Mouse (Mus musculus): Measurements from ENCODE around the gene Gck. TPM values are rescaled to one million over a fixed set of nuclear protein-coding genes. Genes with fewer than 3 reads are reported as not detected.

Gck gene
- 6.8 and 7.7 TPM in 2 replicates for polyA plus RNA-seq (2015; fragmentation: Nextera tagmentation; extraction: Ambion mirVana)

DNA sequence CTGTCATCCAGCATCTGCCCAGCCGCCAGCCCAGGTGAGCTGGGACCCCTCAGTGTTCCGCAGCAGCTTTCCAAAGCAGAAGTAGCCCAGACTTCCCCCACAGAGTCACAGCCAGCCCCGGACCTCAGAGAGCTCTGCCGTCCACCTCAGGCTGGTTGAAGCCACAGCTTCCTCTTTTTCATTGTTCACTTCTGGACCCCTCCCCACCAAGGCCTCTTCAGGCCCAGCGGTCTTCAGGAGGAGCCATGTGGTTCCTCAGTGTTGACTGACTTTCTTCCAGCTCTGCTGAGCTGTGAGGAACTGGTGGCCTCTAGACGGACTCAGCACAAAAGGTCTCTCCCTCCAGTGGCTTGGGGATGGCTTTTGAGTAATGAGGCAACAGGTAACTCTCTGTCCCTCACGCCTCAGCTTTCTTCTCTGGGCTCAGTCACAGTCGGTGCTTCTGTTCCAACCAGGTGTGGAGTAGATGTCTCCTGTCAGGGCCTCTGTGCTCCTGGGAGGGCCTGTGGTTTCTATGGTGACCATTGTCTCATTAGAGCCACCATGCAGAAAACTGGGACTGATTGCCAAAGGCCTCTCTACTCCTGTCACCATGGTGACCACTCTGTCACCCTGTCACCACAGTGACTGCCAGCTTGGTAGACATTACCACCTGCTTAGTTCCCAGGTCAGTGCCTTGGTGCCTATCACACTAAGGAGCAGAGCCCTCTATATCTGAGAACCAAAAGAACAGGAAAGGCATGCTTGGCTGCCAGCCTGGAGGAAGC lies at the start of gene Gck:
Gene Gck, minus strand, starts transcription at position 496 of the 767 bp plus-strand sequence.
- Histone ChIP-seq H3K36me3 (no peaks in the 10 kb centered on the region), H3K9ac (replicated peaks) (no peak within 1 kb of the TSS), H3K27ac (replicated peaks) (no peak within 1 kb of the TSS), H3K4me2 (replicated peaks) (no peak within 1 kb of the TSS), H3K9me3 (no peaks in the 10 kb centered on the region), H3K27me3 (no peaks in the 10 kb centered on the region), H3K4me3 (no peak within 1 kb of the TSS), H3K4me1 (peaks cover 7% of the 10 kb centered on the region)
- ATAC-seq (replicated peaks) = 0 out of 2 replicates have a peak, but pooled peaks have one; percentile 23
- WGBS = 52% methylated on average over 8 of the region's 8 CpGs

DNA sequence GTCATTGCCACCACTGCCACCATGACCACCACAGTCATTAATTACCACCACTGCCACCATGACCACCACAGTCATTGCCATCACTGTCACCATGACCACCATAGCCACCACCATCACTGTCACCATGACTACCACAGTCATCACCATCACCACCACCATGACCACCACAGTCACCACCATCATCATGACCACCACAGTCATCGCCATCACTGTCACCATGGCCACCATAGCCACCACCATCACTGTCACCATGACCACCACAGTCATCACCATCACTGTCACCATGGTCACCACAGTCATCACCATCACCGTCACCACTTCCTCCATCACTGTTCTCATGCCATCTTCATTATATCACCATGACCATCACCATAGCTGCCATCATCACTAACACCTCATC lies 48.6 kb upstream of the Gck start:
- ATAC-seq (replicated peaks) = no peak

DNA sequence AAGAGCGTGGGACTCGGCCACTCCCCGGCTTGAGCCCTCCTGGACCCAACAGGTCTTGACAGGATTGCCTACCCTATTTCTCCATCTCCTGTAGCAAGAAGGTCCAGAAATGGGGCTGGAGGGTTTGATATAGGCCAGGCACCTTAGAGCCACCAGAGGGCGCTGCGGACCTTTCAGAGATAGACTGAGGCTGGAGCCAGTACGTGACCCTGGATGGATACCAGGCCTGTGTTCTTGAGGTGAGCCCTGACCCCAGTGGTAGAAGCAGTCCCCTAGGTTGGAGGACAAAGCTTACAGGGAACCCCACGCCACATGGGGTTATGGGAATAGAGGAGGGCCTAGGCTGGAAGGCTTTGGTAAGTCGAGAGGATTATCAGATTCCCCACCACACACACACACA lies 46.1 kb upstream of the Gck start:
- Histone ChIP-seq H3K4me2 (replicated peaks) (no peak overlapping the region), H3K36me3 (peaks cover 2% of the 10 kb centered on the region; the same call in 1 of the 2 replicates), H3K4me3 (no peak overlapping the region), H3K9ac (replicated peaks) (no peak overlapping the region), H3K4me1 (peaks cover 16% of the 10 kb centered on the region), H3K27me3 (no peaks in the 10 kb centered on the region), H3K9me3 (no peaks in the 10 kb centered on the region), H3K27ac (replicated peaks) (no peak overlapping the region)
- WGBS = 13% methylated on average over 8 of the region's 8 CpGs
- ATAC-seq (replicated peaks) = peak; percentile 30; the same call in 1 of the 2 replicates

More for the DNA sequence above, 48.6 kb upstream of the Gck start:
- no peak overlapping the region for H3K4me2 ChIP-seq (replicated peaks)
- H3K36me3 ChIP-seq = 0 out of 2 replicates have a peak, but pooled peaks cover 2% of the 10 kb centered on the region
- no peak overlapping the region for H3K9ac ChIP-seq (replicated peaks)
- H3K4me1 ChIP-seq = peaks cover 23% of the 10 kb centered on the region
- no peaks in the 10 kb centered on the region for H3K9me3 ChIP-seq
- WGBS = 97% methylated on average over 2 of the region's 2 CpGs
- H3K4me3 ChIP-seq = no peak overlapping the region
- H3K27me3 ChIP-seq = no peaks in the 10 kb centered on the region
- no peak overlapping the region for H3K27ac ChIP-seq (replicated peaks)

DNA sequence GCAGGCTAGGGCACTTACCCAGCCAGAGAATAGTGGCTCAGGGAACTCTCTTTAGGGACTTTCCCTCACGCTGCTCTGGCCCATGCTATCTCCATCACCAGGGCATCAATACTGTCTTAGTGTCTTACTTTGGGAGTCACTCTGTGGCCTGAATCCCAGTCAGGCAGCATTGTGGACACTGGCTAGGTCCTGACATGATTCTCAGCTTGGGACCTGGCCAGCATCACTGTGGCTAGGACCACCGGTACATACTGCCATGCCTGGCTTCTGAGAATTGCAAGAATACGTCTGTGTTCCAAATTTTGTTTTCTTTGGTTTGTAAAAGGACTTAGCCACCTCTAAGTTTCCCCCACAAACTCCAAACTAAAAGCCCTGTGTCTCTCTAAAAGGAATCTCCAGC lies 45.0 kb upstream of the Gck start:
- H3K9ac ChIP-seq (replicated peaks) = no peak overlapping the region
- 76% methylated on average over 3 of the region's 3 CpGs for WGBS
- no peak overlapping the region for H3K27ac ChIP-seq (replicated peaks)
- ATAC-seq (replicated peaks) = no peak
- peaks cover 2% of the 10 kb centered on the region; the same call in 1 of the 2 replicates for H3K36me3 ChIP-seq
- H3K4me2 ChIP-seq (replicated peaks) = no peak overlapping the region
- no peaks in the 10 kb centered on the region for H3K27me3 ChIP-seq
- no peaks in the 10 kb centered on the region for H3K9me3 ChIP-seq
- no peak overlapping the region for H3K4me3 ChIP-seq
- H3K4me1 ChIP-seq = peaks cover 4% of the 10 kb centered on the region

DNA sequence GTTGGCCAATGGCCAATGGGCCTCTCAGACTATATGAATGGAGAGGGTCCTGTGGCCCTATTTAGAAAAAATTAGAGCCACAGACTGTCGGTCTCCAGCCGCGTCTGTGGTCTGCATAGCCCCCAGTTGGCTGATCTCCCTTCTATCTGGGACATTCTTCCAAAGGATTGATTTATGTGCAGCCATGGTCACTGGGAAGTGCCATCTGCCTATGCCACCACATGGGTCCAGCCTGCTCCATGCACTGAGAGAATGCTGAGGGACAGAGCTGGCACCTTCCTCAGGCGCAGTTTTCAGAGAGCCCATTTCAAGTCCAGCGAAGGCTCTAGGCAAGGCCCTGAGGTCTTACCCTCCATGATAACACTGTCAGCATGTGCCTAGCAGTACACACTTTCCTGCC lies 44.3 kb upstream of the Gck start:
- no peak overlapping the region for H3K4me2 ChIP-seq (replicated peaks)
- H3K27ac ChIP-seq (replicated peaks) = no peak overlapping the region
- ATAC-seq (replicated peaks) = no peak
- H3K9me3 ChIP-seq = no peaks in the 10 kb centered on the region
- H3K4me1 ChIP-seq = no peaks in the 10 kb centered on the region
- no peak overlapping the region for H3K4me3 ChIP-seq
- no peak overlapping the region for H3K9ac ChIP-seq (replicated peaks)
- H3K36me3 ChIP-seq = peaks cover 2% of the 10 kb centered on the region; the same call in 1 of the 2 replicates
- 75% methylated on average over 5 of the region's 5 CpGs for WGBS
- no peaks in the 10 kb centered on the region for H3K27me3 ChIP-seq

DNA sequence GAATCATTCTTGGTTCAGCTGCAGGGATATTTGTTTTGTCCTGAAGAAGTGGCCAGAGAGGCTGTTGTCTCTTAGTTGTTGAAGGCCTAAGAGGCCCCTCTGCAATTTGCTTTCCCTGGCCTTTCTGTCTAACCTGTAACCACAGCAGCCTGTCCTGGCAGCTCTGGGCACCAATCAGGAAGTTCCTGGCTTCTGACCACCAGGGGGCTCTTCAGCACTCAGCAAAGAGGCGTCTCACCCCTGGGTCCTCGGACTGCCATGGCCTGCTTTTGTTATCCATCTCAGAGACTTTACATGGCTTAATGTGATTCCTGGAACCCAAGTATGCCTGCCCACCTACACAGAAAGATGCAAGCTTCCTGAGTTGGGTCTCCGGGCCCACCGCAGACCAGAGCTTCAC lies 41.0 kb upstream of the Gck start:
- H3K4me2 ChIP-seq (replicated peaks) = no peak overlapping the region
- H3K4me1 ChIP-seq = no peaks in the 10 kb centered on the region
- no peaks in the 10 kb centered on the region for H3K27me3 ChIP-seq
- no peaks in the 10 kb centered on the region for H3K9me3 ChIP-seq
- no peak overlapping the region for H3K9ac ChIP-seq (replicated peaks)
- H3K36me3 ChIP-seq = peaks cover 5% of the 10 kb centered on the region; the same call in 1 of the 2 replicates
- no peak for ATAC-seq (replicated peaks)
- WGBS = 24% methylated on average over 4 of the region's 4 CpGs
- H3K27ac ChIP-seq (replicated peaks) = no peak overlapping the region
- no peak overlapping the region for H3K4me3 ChIP-seq

DNA sequence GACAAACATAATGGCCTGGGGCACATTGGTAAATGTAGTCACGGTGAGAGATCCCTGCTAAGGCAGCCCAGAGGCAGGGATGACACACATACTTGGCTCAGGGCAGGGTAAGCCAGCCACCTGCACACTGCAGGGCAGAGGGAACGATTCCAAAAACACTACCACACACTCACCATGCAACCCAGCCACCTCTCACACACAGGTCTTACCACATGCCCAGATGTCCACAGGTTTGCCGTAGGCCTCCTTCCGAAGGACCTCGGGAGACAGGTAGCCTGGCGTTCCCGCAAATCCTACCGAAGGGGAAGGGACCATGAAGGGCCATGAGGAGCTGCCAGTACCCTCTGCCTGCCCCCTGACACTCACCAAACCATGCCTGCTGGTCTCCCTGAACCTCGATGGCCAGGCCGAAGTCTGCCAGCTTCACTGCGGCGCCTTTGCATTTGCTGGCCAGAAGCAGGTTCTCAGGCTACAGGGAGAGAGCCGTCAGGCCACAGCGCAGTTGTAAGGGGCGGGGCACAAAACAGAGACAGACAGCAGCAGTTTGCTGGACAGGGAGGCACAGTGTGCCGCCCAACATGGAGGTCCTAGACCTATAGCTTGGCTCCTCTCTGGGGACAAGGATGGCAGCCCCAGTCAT lies 40.2 kb upstream of the Gck start:
- H3K9ac ChIP-seq (replicated peaks) = no peak overlapping the region
- WGBS = 84% methylated on average over 16 of the region's 16 CpGs
- H3K4me2 ChIP-seq (replicated peaks) = no peak overlapping the region
- ATAC-seq (replicated peaks) = no peak
- H3K36me3 ChIP-seq = peaks cover 3% of the 10 kb centered on the region; the same call in 1 of the 2 replicates
- no peak overlapping the region for H3K27ac ChIP-seq (replicated peaks)
- H3K4me1 ChIP-seq = no peaks in the 10 kb centered on the region
- H3K9me3 ChIP-seq = no peaks in the 10 kb centered on the region
- no peak overlapping the region for H3K4me3 ChIP-seq
- no peaks in the 10 kb centered on the region for H3K27me3 ChIP-seq

DNA sequence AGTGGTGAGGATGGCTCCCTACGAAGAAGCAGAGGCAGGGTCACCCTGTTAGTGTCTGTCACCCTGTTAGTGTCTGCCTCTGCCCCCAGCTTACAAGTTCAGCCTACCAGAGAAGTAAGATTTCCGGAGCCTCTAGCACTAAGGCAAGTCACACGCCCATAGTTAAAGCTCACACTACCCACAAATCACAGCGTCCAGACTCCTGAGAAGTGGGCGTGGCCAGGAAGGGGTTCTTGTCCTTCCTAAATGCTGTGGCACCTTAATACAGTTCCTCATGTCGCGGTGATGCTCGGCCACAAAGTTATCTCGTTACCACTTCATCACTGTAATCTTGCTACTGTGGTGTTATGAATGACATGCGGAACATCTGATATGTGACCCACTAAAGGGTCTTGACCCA lies 38.2 kb upstream of the Gck start:
- WGBS = 83% methylated on average over 10 of the region's 10 CpGs
- H3K27ac ChIP-seq (replicated peaks) = no peak overlapping the region
- no peaks in the 10 kb centered on the region for H3K4me1 ChIP-seq
- no peak for ATAC-seq (replicated peaks)
- no peaks in the 10 kb centered on the region for H3K9me3 ChIP-seq
- H3K27me3 ChIP-seq = no peaks in the 10 kb centered on the region
- no peak overlapping the region for H3K4me3 ChIP-seq
- H3K9ac ChIP-seq (replicated peaks) = no peak overlapping the region
- H3K4me2 ChIP-seq (replicated peaks) = no peak overlapping the region
- H3K36me3 ChIP-seq = peaks cover 3% of the 10 kb centered on the region; the same call in 1 of the 2 replicates

DNA sequence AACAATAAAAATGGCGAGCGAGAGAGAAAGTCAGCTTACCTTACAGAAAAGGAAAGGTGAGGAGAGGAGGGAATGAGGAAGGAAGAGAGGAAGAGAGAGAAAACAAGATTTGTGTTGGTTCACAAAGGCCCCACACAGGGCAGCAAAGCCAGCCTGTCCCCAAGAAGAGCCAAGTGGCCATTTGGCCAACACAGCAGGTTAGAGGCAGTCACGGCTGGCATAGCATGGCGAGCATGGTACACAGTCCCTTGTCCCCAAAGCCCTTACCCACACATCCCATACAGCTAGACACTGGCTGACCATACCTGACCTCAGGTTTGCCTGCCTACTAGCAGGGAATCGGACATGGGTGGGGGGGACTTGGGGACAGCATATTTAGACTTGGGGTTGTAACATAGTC lies 33.7 kb upstream of the Gck start:
- Histone ChIP-seq H3K27ac (replicated peaks) (no peak overlapping the region), H3K27me3 (no peaks in the 10 kb centered on the region), H3K4me2 (replicated peaks) (no peak overlapping the region), H3K9me3 (no peaks in the 10 kb centered on the region), H3K36me3 (0 out of 2 replicates have a peak, but pooled peaks cover 3% of the 10 kb centered on the region), H3K9ac (replicated peaks) (no peak overlapping the region), H3K4me3 (no peak overlapping the region), H3K4me1 (no peaks in the 10 kb centered on the region)
- 91% methylated on average over 5 of the region's 5 CpGs for WGBS
- ATAC-seq (replicated peaks) = no peak

DNA sequence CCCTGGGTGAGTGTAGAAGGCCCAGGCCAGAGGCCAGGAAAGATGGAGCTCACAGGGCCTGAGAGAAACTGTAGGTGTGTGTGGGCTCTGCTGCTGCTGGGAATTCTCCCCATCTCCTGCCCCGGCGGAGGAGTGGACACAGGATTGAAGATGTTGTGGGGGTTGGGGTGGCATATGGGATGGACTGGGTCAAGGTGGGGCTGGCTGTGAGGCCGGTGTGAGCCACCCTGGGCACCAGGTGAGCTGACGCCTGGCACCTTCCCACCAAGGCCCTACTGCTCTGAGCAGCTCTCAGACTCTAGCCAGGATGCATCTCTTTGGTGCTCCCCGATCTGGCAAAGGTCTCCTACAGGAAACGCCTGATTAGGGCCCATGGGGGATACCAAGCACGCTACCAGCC lies 31.4 kb upstream of the Gck start:
- Histone ChIP-seq H3K4me1 (no peaks in the 10 kb centered on the region), H3K4me3 (no peak overlapping the region), H3K9ac (replicated peaks) (no peak overlapping the region), H3K27me3 (no peaks in the 10 kb centered on the region), H3K27ac (replicated peaks) (no peak overlapping the region), H3K9me3 (no peaks in the 10 kb centered on the region), H3K4me2 (replicated peaks) (no peak overlapping the region), H3K36me3 (no peaks in the 10 kb centered on the region)
- no peak for ATAC-seq (replicated peaks)
- WGBS = 83% methylated on average over 7 of the region's 7 CpGs

DNA sequence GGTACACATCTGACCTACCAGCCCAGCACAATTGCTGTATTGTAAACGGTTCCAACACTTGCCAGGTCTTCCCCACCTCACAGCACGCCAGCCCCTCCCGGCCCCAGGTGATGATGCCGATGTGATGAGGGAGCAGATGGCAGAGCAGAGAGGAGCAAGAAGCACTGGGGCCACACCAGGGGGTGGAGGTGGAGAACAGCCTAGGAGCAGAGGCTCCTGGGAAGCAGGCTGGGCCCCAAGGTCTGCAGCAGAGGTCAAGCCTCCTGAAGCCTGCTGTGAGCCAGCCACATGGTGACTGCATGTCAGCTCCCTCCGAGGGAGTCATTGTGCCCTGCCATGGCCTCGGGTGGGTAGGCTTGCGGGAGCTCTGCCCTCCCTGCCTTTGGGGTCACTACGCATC lies 30.7 kb upstream of the Gck start:
- ATAC-seq (replicated peaks) = no peak
- Histone ChIP-seq H3K4me1 (no peaks in the 10 kb centered on the region), H3K27me3 (no peaks in the 10 kb centered on the region), H3K9ac (replicated peaks) (no peak overlapping the region), H3K36me3 (no peaks in the 10 kb centered on the region), H3K27ac (replicated peaks) (no peak overlapping the region), H3K4me2 (replicated peaks) (no peak overlapping the region), H3K9me3 (no peaks in the 10 kb centered on the region), H3K4me3 (no peak overlapping the region)
- WGBS = 76% methylated on average over 8 of the region's 8 CpGs

DNA sequence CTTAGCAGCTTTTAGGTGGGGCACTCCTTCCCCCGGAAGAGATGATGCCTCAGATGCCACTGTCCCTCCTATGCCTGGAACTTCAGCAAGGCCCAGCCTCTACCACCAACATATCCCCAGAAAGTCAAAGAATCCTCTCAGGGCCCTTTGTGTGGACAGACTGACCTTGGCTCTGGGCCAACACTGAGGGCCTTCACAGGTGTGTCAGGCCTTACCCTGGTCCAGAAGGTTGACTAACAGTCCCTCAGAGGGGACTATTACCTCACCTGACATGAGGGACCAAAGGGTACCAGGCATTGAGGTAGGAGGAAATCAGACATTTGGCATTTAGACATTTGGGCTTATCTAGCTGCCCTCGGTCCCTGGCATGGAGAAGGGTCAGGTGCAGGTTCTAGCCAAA lies 30.2 kb upstream of the Gck start:
- no peak overlapping the region for H3K27ac ChIP-seq (replicated peaks)
- H3K4me3 ChIP-seq = no peak overlapping the region
- H3K27me3 ChIP-seq = no peaks in the 10 kb centered on the region
- WGBS = 92% methylated on average over 2 of the region's 2 CpGs
- H3K9ac ChIP-seq (replicated peaks) = no peak overlapping the region
- H3K9me3 ChIP-seq = no peaks in the 10 kb centered on the region
- H3K4me1 ChIP-seq = no peaks in the 10 kb centered on the region
- H3K4me2 ChIP-seq (replicated peaks) = no peak overlapping the region
- H3K36me3 ChIP-seq = no peaks in the 10 kb centered on the region
- ATAC-seq (replicated peaks) = no peak
